Mouse (Mus musculus) CD4-positive helper T cell, adult 2 months (primary cell): ENCODE data around the gene Wwp2.

Source experiments
- DNase-seq: peaks from one replicate; pipeline ENCODE4 v3.0.0-alpha.2; 2012; ENCODE audit warnings: low read depth, missing footprints, low spot score

The Wwp2 gene

GRCm38 (mm10) chr8:107507019-107507418, 70.9 kb downstream of the Wwp2 start:
- DNase-seq: no peak

- no peak for DNase-seq
These were observed 74.0 kb downstream of the Wwp2 start for GRCm38 (mm10) chr8:107510204-107510603.

GRCm38 (mm10) chr8:107510766-107511165, 74.6 kb downstream of the Wwp2 start:
- DNase-seq: no peak

GRCm38 (mm10) chr8:107513249-107513648, 77.1 kb downstream of the Wwp2 start:
- DNase-seq: no peak

- no peak for DNase-seq
These were observed 79.0 kb downstream of the Wwp2 start for GRCm38 (mm10) chr8:107514949-107515721.

GRCm38 (mm10) chr8:107518726-107519125, 82.6 kb downstream of the Wwp2 start:
- DNase-seq: no peak

- no peak for DNase-seq
These were observed 83.7 kb downstream of the Wwp2 start for GRCm38 (mm10) chr8:107519860-107520259.

GRCm38 (mm10) chr8:107521788-107522554, 85.8 kb downstream of the Wwp2 start:
- no peak for DNase-seq

GRCm38 (mm10) chr8:107522555-107522833, 86.3 kb downstream of the Wwp2 start:
- no peak for DNase-seq

- no peak for DNase-seq
These were observed 88.4 kb downstream of the Wwp2 start for GRCm38 (mm10) chr8:107524535-107524934.

- DNase-seq: no peak
These were observed 92.6 kb downstream of the Wwp2 start for GRCm38 (mm10) chr8:107528786-107529185.

- DNase-seq: no peak
These were observed 101.3 kb downstream of the Wwp2 start for GRCm38 (mm10) chr8:107537472-107537871.

- no peak for DNase-seq
These were observed 104.5 kb downstream of the Wwp2 start for GRCm38 (mm10) chr8:107540623-107541022.

GRCm38 (mm10) chr8:107541369-107541768, 105.2 kb downstream of the Wwp2 start:
- DNase-seq: no peak

- DNase-seq: no peak
These were observed 106.0 kb downstream of the Wwp2 start for GRCm38 (mm10) chr8:107542151-107542550.

GRCm38 (mm10) chr8:107543714-107544113, 107.5 kb downstream of the Wwp2 start:
- no peak for DNase-seq

- DNase-seq: no peak
These were observed 108.0 kb downstream of the Wwp2 start for GRCm38 (mm10) chr8:107544211-107544610.

GRCm38 (mm10) chr8:107544651-107545174, 108.5 kb downstream of the Wwp2 start:
- no peak for DNase-seq

- DNase-seq: no peak
These were observed 109.5 kb downstream of the Wwp2 start for GRCm38 (mm10) chr8:107545621-107546152.

- no peak for DNase-seq
These were observed 110.0 kb downstream of the Wwp2 start for GRCm38 (mm10) chr8:107546154-107546553.

- no peak for DNase-seq
These were observed 110.7 kb downstream of the Wwp2 start for GRCm38 (mm10) chr8:107546817-107547216.

- DNase-seq: no peak
These were observed 116.1 kb downstream of the Wwp2 start for GRCm38 (mm10) chr8:107552234-107552633.

GRCm38 (mm10) chr8:107555231-107555630, 119.1 kb downstream of the Wwp2 start:
- no peak for DNase-seq
